Mouse (Mus musculus): Measurements from ENCODE around the gene 9530068E07Rik. TPM values are rescaled to one million over a fixed set of nuclear protein-coding genes. Genes with fewer than 3 reads are reported as not detected.
"Not testable (repeated sequence)": the region's sequence is repeated elsewhere in the genome, so short reads cannot be mapped to it uniquely, and the experiment has no call there.

9530068E07Rik gene
- total and polyA plus RNA-seq, 3 experiments = 102 to 153 (median 128) TPM

- Histone ChIP-seq H3K27me3 (replicated peaks) (no peaks in the 10 kb centered on the region), H3K27ac (ENCODE audit: insufficient read depth, low read depth) (no peak overlapping the region), H3K4me3 (replicated peaks in 1 of 3; ENCODE audit: low read depth in 2 of 3, low read length in 2 of 3, poor library complexity in 1 of 3) (no peak overlapping the region), H3K4me2 (ENCODE audit: insufficient read depth, low read depth, poor library complexity, severe bottlenecking) (no peak overlapping the region), H3K9ac (ENCODE audit: insufficient read depth, low read depth) (no peak overlapping the region), H3K36me3 (replicated peaks in 1 of 2; ENCODE audit: control insufficient read depth in 1 of 2, insufficient read depth in 1 of 2, low read length in 1 of 2) (no peaks in the 10 kb centered on the region), H3K4me1 (ENCODE audit: control insufficient read depth in 1 of 2, insufficient read depth in 2 of 2) (peaks cover 3 to 12% of the 10 kb centered on the region in 2 experiments; a peak in 3 of 4 replicates), H3K79me2 (replicated peaks; ENCODE audit: control insufficient read depth, extremely low read depth, insufficient read depth, poor library complexity, severe bottlenecking) (no peaks in the 10 kb centered on the region), H3K9me3 (replicated peaks; ENCODE audit: low read length) (peaks cover 6% of the 10 kb centered on the region)
- in situ Hi-C loops (cut with MboI; ENCODE audit: low pct_ligation_motif_present, low pct_unique_long_range_greater_than_20kb, low sequenced_read_pairs) = no loop called here
- TF ChIP-seq NRF1 (IDR thresholded peaks at IDR 0.05; ENCODE audit: low read depth, low read length) (no peak), JUN (IDR thresholded peaks at IDR 0.05; ENCODE audit: insufficient read depth, low read depth, low read length) (no peak), POLR2A (IDR thresholded peaks at IDR 0.05; ENCODE audit: low read depth, low read length) (no peak), KAT2A (IDR thresholded peaks at IDR 0.05; ENCODE audit: insufficient replicate concordance, low read length) (no peak), RCOR1 (conservative IDR thresholded peaks at IDR 0.05; ENCODE audit: low read depth, low read length) (no peak), ETS1 (conservative IDR thresholded peaks at IDR 0.05; ENCODE audit: low read depth, low read length) (no peak), MAX (IDR thresholded peaks at IDR 0.05; ENCODE audit: low read length) (no peak), BHLHE40 (IDR thresholded peaks at IDR 0.05; ENCODE audit: low read depth, low read length) (no peak), USF2 (conservative IDR thresholded peaks at IDR 0.05; ENCODE audit: low read depth, low read length) (no peak), TBP (conservative IDR thresholded peaks at IDR 0.05; ENCODE audit: low read depth, low read length) (no peak), TCF12 (IDR thresholded peaks at IDR 0.05; ENCODE audit: low read depth, low read length) (no peak), MAFK (IDR thresholded peaks at IDR 0.05; ENCODE audit: insufficient replicate concordance, low read length) (no peak), ELF1 (IDR thresholded peaks at IDR 0.05; ENCODE audit: low read depth, low read length) (no peak), UBTF (IDR thresholded peaks at IDR 0.05; ENCODE audit: low read depth, low read length) (no peak)
- dilution Hi-C loops (cut with MboI; ENCODE audit: extremely low pct_ligation_motif_present, extremely low pct_unique_long_range_greater_than_20kb, low sequenced_read_pairs) = no loop called here
- DNase-seq (ENCODE audit: extremely low read depth) = no peak
Observed at GRCm38 (mm10) chr11:52354644-52355043, 41.6 kb upstream of the 9530068E07Rik start.

GRCm38 (mm10) chr11:52355601-52356000, 40.6 kb upstream of the 9530068E07Rik start:
- Histone ChIP-seq H3K4me3 (replicated peaks in 1 of 3; ENCODE audit: low read depth in 2 of 3, low read length in 2 of 3, poor library complexity in 1 of 3) (no peak overlapping the region), H3K79me2 (replicated peaks; ENCODE audit: control insufficient read depth, extremely low read depth, insufficient read depth, poor library complexity, severe bottlenecking) (no peaks in the 10 kb centered on the region), H3K9me3 (replicated peaks; ENCODE audit: low read length) (peaks cover 6% of the 10 kb centered on the region), H3K36me3 (replicated peaks in 1 of 2; ENCODE audit: control insufficient read depth in 1 of 2, insufficient read depth in 1 of 2, low read length in 1 of 2) (no peaks in the 10 kb centered on the region), H3K9ac (ENCODE audit: insufficient read depth, low read depth) (no peak overlapping the region), H3K4me2 (ENCODE audit: insufficient read depth, low read depth, poor library complexity, severe bottlenecking) (no peak overlapping the region), H3K4me1 (ENCODE audit: control insufficient read depth in 1 of 2, insufficient read depth in 2 of 2) (peaks cover 6 to 16% of the 10 kb centered on the region in 2 experiments; a peak in 3 of 4 replicates), H3K27me3 (replicated peaks) (no peaks in the 10 kb centered on the region), H3K27ac (ENCODE audit: insufficient read depth, low read depth) (no peak overlapping the region)
- dilution Hi-C loops (cut with MboI; ENCODE audit: extremely low pct_ligation_motif_present, extremely low pct_unique_long_range_greater_than_20kb, low sequenced_read_pairs) (no loop called here), in situ Hi-C loops (cut with MboI; ENCODE audit: low pct_ligation_motif_present, low pct_unique_long_range_greater_than_20kb, low sequenced_read_pairs) (no loop called here)
- no peak for TF ChIP-seq ZMIZ1 (IDR thresholded peaks at IDR 0.05; ENCODE audit: low read depth, low read length)
- peak in 1 of 2 experiments; percentile 32; a peak in 2 of 4 replicates for TF ChIP-seq CTCF (conservative IDR thresholded peaks at IDR 0.05 in 1 of 2, IDR thresholded peaks at IDR 0.05 in 1 of 2; ENCODE audit: low read depth in 2 of 2, low read length in 2 of 2)
- no peak for DNase-seq (ENCODE audit: extremely low read depth)

GRCm38 (mm10) chr11:52357091-52357490, 39.1 kb upstream of the 9530068E07Rik start:
- H3K4me3 ChIP-seq (replicated peaks in 1 of 3; ENCODE audit: low read depth in 2 of 3, low read length in 2 of 3, poor library complexity in 1 of 3); H3K27ac ChIP-seq (ENCODE audit: insufficient read depth, low read depth); H3K4me2 ChIP-seq (ENCODE audit: insufficient read depth, low read depth, poor library complexity, severe bottlenecking); H3K79me2 ChIP-seq (replicated peaks; ENCODE audit: control insufficient read depth, extremely low read depth, insufficient read depth, poor library complexity, severe bottlenecking); H3K36me3 ChIP-seq (replicated peaks in 1 of 2; ENCODE audit: control insufficient read depth in 1 of 2, insufficient read depth in 1 of 2, low read length in 1 of 2); in situ Hi-C loops (cut with MboI; ENCODE audit: low pct_ligation_motif_present, low pct_unique_long_range_greater_than_20kb, low sequenced_read_pairs); H3K9ac ChIP-seq (ENCODE audit: insufficient read depth, low read depth); DNase-seq (ENCODE audit: extremely low read depth); H3K27me3 ChIP-seq (replicated peaks); H3K4me1 ChIP-seq (ENCODE audit: control insufficient read depth in 1 of 2, insufficient read depth in 2 of 2); dilution Hi-C loops (cut with MboI; ENCODE audit: extremely low pct_ligation_motif_present, extremely low pct_unique_long_range_greater_than_20kb, low sequenced_read_pairs); H3K9me3 ChIP-seq (replicated peaks; ENCODE audit: low read length): not testable (repeated sequence)
